Mouse (Mus musculus) naive thymus-derived CD4-positive, alpha-beta T cell, adult 5 months (primary cell): ENCODE measurements around the gene Rnaset2b. TPM values are rescaled to one million over a fixed set of nuclear protein-coding genes. Genes with fewer than 3 reads are reported as not detected.

Experiments
- polyA plus RNA-seq: library from polyadenylated mRNA; unstranded; fragments of 100-300 nt; shearing (Covaris generic); gene quantifications from one replicate; pipeline ENCODE4 v1.2.1, GENCODE M21; 2017

Rnaset2b gene
- 698 TPM for polyA plus RNA-seq

DNA sequence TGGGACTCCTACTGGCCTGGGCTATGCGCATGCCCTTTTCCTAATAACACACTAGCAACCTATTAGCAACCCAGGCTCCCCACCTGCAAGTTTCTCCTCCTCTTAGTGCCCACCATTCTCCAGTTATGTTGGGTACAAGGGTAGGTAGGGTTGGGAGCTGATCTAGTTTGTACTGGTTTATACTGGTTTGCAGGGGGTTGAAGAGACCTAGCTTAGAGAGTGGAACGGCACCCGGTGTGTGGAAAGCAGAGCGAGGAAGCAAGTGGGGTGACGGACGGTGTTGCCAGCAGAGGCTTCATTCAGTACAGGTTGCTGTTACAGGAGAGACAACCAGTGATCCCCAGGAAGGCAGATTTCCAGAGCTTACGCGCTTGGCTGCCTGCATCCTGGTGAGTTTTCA lies at the start of gene Rnaset2b:
Gene Rnaset2b, plus strand, starts transcription at position 301 of the 400 bp plus-strand sequence.

DNA sequence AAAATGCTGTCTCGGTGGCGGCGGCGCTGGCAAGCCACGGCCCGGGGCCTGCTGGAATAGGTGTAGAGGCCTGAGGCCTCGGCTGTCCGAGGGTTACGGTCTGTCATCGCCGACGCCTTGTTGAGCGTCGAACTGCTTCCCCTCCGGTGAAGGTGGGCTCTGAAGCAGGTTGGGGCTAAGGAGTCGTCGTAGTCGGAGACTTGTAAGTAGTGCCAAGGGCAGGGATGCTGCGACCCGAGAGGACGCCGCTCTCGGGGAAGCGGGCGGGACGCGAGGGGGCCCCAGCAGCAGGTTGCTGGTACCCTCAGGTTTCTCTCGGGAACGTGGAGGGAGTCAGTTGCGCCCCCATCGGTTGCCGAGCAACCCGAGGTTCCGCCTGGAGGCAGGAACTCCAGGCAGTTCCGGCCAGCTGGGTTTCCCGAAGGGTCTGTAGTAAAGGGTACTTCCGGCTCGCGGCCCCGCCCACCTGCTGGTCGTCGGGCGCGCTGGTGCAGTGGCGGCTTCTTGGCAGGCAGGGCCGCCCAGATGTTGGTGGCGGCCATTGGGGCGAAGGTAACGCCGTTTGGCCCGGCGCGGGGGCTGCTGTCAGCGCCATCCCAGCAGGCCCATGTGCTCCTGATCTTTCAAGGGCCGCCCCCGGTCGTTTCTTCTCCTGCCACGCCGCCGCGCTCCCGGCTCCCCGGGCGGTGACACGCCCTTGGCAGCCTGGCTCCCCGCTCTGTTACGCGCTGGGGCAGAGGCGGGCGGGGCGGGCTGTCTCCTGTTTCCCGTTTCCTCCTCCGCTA lies 22.3 kb upstream of the Rnaset2b start, which contains the start of gene Rsph3b:
Gene Rsph3b, minus strand, starts transcription at position 699 of the 785 bp plus-strand sequence.

DNA sequence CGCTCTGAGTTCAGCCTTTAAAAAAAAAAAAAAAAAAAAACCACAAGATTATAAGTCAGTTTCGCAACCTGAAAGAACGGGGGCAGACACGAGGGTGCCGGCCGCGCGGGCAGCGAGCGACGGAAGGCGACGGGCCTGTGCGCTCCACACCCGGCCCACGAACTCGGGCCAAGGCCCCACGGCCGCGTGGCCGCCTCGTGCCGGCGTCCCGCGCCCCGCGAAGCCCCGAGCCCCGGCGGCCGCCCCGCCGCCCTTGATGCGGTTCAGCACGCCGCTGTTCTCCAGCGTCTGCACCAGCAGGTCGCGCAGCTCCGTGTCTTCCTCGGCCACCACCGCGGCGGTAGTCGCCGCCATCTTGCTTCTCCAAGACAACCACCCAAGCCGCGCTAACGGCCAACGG lies 9.7 kb upstream of the Rnaset2b start, which contains the start of gene Tagap1:
Gene Tagap1, minus strand, starts transcription at position 381 of the 400 bp plus-strand sequence.

DNA sequence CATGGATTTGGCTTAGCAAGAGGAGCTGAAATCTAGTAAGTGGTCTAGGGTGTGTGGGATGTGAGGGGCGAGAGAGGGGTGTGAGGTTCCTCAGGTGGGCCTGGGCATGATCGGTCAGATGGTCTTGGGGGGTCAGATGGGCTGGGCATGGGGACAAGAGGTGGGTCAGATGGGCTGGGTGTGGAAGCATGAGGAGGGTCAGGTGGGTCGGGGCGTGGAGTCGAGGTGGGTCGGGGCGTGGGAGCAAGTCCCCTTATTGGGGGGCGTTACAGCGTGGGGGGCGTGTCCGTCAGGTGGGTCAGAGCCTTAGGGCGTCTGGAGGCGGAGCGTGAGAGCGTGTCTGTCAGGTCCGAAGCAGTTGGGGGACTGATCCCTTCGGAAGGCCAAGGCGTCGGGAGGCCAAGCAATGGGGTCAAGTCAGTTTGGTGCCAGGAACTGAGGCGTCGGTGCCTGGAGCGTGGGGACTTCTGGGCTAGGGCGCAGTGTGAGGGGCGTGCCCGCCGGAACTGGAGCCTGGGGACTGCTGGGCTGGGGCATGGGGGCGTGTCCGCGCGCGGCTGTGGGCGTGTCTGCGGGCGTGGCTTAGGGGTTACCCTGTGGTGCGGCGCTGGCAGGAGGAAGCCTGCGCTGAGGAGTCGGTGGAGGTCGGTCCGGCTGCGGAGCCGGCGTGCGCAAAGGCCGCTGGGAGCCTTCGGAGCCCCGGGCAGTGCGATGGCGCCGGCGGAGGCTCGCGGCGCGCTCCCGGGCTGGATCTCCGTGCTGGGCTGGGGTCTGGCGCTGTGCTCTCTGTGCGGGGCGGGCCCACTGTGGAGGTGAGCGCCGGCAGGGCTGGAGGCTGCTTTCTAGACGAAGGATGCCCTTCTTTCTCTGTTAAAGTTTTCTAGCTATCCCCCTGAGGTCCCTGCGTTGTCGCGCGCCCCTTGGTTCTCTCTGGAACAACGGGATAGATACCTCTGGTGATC lies 8.1 kb downstream of the Rnaset2b start, which contains the start of gene Gm49721:
Gene Gm49721, plus strand, starts transcription at position 618 of the 962 bp plus-strand sequence.

DNA sequence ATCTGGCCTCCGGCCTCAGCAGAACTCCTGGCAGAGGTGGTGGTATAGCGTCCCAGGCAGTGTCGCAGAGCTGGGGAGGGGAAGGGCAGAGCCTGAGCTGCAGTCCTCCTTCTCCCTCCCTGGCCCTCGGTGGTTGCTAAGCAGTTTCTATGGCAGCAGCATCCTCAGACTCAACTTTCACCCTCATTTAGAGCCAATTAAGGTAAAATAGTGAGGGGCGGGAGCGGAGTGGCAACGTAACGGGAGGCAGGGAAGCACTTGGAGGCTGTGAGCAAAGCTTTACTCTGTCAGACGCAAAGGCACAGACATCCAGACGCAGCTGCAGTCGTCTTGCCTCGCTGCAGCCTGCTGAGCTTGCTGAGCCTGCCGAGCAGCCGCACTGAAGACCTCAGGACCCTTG lies 54.8 kb downstream of the Rnaset2b start, which contains the start of gene Gm1604a:
Gene Gm1604a, plus strand, starts transcription at position 312 of the 400 bp plus-strand sequence.

Other genes with a start within 250 kb of the Rnaset2b start
- 641 TPM for gene Ezr, start 187.8 kb upstream of the Rnaset2b start, polyA plus RNA-seq
- 9.2 TPM for gene Rsph3b, start 22.0 kb upstream of the Rnaset2b start, polyA plus RNA-seq
- gene Tagap1, start 9.5 kb upstream of the Rnaset2b start, polyA plus RNA-seq, result 40.9 TPM
- gene Gm49721, start 8.3 kb downstream of the Rnaset2b start, polyA plus RNA-seq, result 1.4 TPM
- not detected for gene Gm1604a, start 54.9 kb downstream of the Rnaset2b start, polyA plus RNA-seq
- 9.1 TPM for gene Rps6ka2, start 199.5 kb downstream of the Rnaset2b start, polyA plus RNA-seq